Mouse (Mus musculus) MEL (cell line): Measurements from ENCODE around the gene Fat3.

Experiments
- BHLHE40 ChIP-seq: IDR thresholded peaks from 2 replicates; pipeline ENCODE4 v1.6.1; 2012; ENCODE audit warnings: low read depth, mild to moderate bottlenecking, inconsistent platforms, low read length, improper control_type of control experiment, borderline replicate concordance
- CTCF ChIP-seq, 3 experiments: IDR thresholded peaks in 2 of 3; conservative IDR thresholded peaks in 1 of 3; 2 replicates each; pipeline ENCODE4 v1.5.1; 2011 to 2012; ENCODE audit warnings: low read length in 3 of 3, low read depth in 2 of 3, mild to moderate bottlenecking in 2 of 3, improper control_type of control experiment in 1 of 3, inconsistent platforms in 1 of 3, mixed read lengths in 1 of 3, moderate library complexity in 1 of 3; ENCODE audit not compliant: control insufficient read depth in 1 of 3, insufficient read depth in 1 of 3, poor library complexity in 1 of 3, severe bottlenecking in 1 of 3
- E2F4 ChIP-seq: IDR thresholded peaks from 2 replicates; pipeline ENCODE4 v1.6.1; 2011; ENCODE audit warnings: low read depth, low read length, improper control_type of control experiment, borderline replicate concordance
- ELF1 ChIP-seq: IDR thresholded peaks from 2 replicates; pipeline ENCODE4 v1.6.1; 2014; ENCODE audit warnings: low read depth, mild to moderate bottlenecking, inconsistent platforms, low read length, improper control_type of control experiment, moderate library complexity
- EP300 ChIP-seq, 2 experiments: IDR thresholded peaks; 2 replicates each; pipeline ENCODE4 v1.6.1; 2011; ENCODE audit warnings: improper control_type of control experiment in 2 of 2, low read length in 2 of 2, low read depth in 1 of 2, mild to moderate bottlenecking in 1 of 2
- HCFC1 ChIP-seq: IDR thresholded peaks from 2 replicates; pipeline ENCODE4 v1.6.1; 2012; ENCODE audit warnings: low read depth, mild to moderate bottlenecking, inconsistent platforms, low read length, improper control_type of control experiment, moderate library complexity
- MAX ChIP-seq: IDR thresholded peaks from 2 replicates; pipeline ENCODE4 v1.6.1; 2011; ENCODE audit warnings: low read length, improper control_type of control experiment
- NRF1 ChIP-seq: IDR thresholded peaks from 2 replicates; pipeline ENCODE4 v1.6.1; 2014; ENCODE audit warnings: low read depth, mild to moderate bottlenecking, inconsistent platforms, low read length, improper control_type of control experiment, moderate library complexity; ENCODE audit not compliant: poor library complexity, insufficient read depth, severe bottlenecking
- POLR2A ChIP-seq, 2 experiments: IDR thresholded peaks; 2 replicates each; pipeline ENCODE4 v1.6.1; 2011 to 2012; ENCODE audit warnings: low read length in 2 of 2, mild to moderate bottlenecking in 2 of 2, control low read depth in 1 of 2, improper control_type of control experiment in 1 of 2, low read depth in 1 of 2, moderate library complexity in 1 of 2; ENCODE audit not compliant: control insufficient read depth in 1 of 2, insufficient read depth in 1 of 2, poor library complexity in 1 of 2
- POLR2AphosphoS2 ChIP-seq: IDR thresholded peaks from 2 replicates; pipeline ENCODE4 v1.6.1; 2011; ENCODE audit warnings: low read length, improper control_type of control experiment
- TBP ChIP-seq: IDR thresholded peaks from 2 replicates; pipeline ENCODE4 v1.8.0; 2011; ENCODE audit warnings: low read depth, low read length, improper control_type of control experiment
- UBTF ChIP-seq: IDR thresholded peaks from 2 replicates; pipeline ENCODE4 v1.6.1; 2012; ENCODE audit warnings: low read depth, mild to moderate bottlenecking, inconsistent platforms, low read length, improper control_type of control experiment, moderate library complexity, borderline replicate concordance; ENCODE audit not compliant: insufficient read depth

GRCm38 (mm10) chr9:16439941-16440340 is 61.1 kb downstream of the Fat3 start:
- TF ChIP-seq HCFC1 (no peak), POLR2A (IDR thresholded peaks at IDR 0.05; ENCODE audit: control insufficient read depth in 1 of 2, insufficient read depth in 1 of 2, low read depth in 1 of 2, low read length in 2 of 2, poor library complexity in 1 of 2) (no peak), EP300 (IDR thresholded peaks at IDR 0.05; ENCODE audit: low read depth in 1 of 2, low read length in 2 of 2) (no peak), CTCF (IDR thresholded peaks at IDR 0.05 in 2 of 3, conservative IDR thresholded peaks at IDR 0.05 in 1 of 3; ENCODE audit: control insufficient read depth in 1 of 3, insufficient read depth in 1 of 3, low read depth in 2 of 3, low read length in 3 of 3, poor library complexity in 1 of 3, severe bottlenecking in 1 of 3) (no peak), MAX (no peak), UBTF (no peak), TBP (no peak), POLR2AphosphoS2 (no peak), BHLHE40 (no peak), E2F4 (no peak), ELF1 (no peak), NRF1 (no peak)
